Mouse (Mus musculus): ENCODE measurements at regions not wholly inside any gene's neighbourhood (a gene's known extent, or its start where the extent isn't known, plus 50 kb on each side); places are given as distances from the start of the nearest gene placed in this dataset.

GRCm38 (mm10) chr2:43437251-43437650 is 117.9 kb upstream of the Kynu start:
- DNase-seq (ENCODE audit: low read depth, low spot score) = no peak

- peak; percentile 43 for DNase-seq (ENCODE audit: low read depth, low spot score)
Measured at GRCm38 (mm10) chr2:43455158-43455873, 99.8 kb upstream of the Kynu start.

GRCm38 (mm10) chr2:43469161-43469560 is 86.0 kb upstream of the Kynu start:
- DNase-seq (ENCODE audit: low read depth, low spot score) = no peak

GRCm38 (mm10) chr2:43469893-43470292 is 85.2 kb upstream of the Kynu start:
- no peak for DNase-seq (ENCODE audit: low read depth, low spot score)

GRCm38 (mm10) chr2:43478494-43478893 is 76.6 kb upstream of the Kynu start:
- DNase-seq (ENCODE audit: low read depth, low spot score) = no peak

GRCm38 (mm10) chr2:43479871-43480270 is 75.3 kb upstream of the Kynu start:
- DNase-seq (ENCODE audit: low read depth, low spot score) = no peak
